Mouse (Mus musculus) stomach, embryonic 15.5 days (tissue): ENCODE measurements around the gene Golph3l. TPM values are rescaled to one million over a fixed set of nuclear protein-coding genes. Genes with fewer than 3 reads are reported as not detected.

Experiments used
- ATAC-seq: fragments of 200-750 bp; cut with Nextera tagmentation; 2 replicates; pipeline ENCODE4 v1.8.0; 2017; ENCODE audit warnings: low read depth, moderate number of reproducible peaks, moderate TSS enrichment; ENCODE audit not compliant: insufficient read depth, low FRiP score
- H3K27ac ChIP-seq: fragments of 300-500 bp; sonication (generic); 2 replicates; pipeline ENCODE4 v1.5.1; 2015; ENCODE audit warnings: mild to moderate bottlenecking, inconsistent platforms
- H3K27me3 ChIP-seq: fragments of 300-500 bp; sonication (generic); replicated peaks from 2 replicates; pipeline ENCODE4 v1.6.1; 2015; ENCODE audit warnings: inconsistent platforms
- H3K36me3 ChIP-seq: fragments of 300-500 bp; sonication (generic); 2 replicates; pipeline ENCODE4 v1.6.1; 2015; ENCODE audit warnings: inconsistent platforms
- H3K4me1 ChIP-seq: fragments of 300-500 bp; sonication (generic); 2 replicates; pipeline ENCODE4 v1.6.1; 2015; ENCODE audit warnings: inconsistent platforms
- H3K4me2 ChIP-seq: fragments of 300-500 bp; sonication (generic); 2 replicates; pipeline ENCODE4 v1.6.1; 2015; ENCODE audit warnings: mild to moderate bottlenecking, inconsistent platforms
- H3K4me3 ChIP-seq: fragments of 300-500 bp; sonication (generic); replicated peaks from 2 replicates; pipeline ENCODE4 v1.5.1; 2015; ENCODE audit warnings: inconsistent platforms
- H3K9ac ChIP-seq: fragments of 300-500 bp; sonication (generic); 2 replicates; pipeline ENCODE4 v1.6.1; 2015; ENCODE audit warnings: inconsistent platforms
- H3K9me3 ChIP-seq: fragments of 300-500 bp; sonication (generic); 2 replicates; pipeline ENCODE4 v1.6.1; 2016; ENCODE audit warnings: inconsistent platforms
- WGBS: fragments of 180-500 bp; shearing (Covaris S2); methylation state at CpG from one replicate; pipeline ENCODE4 v1.1.7; 2015; 5-methylcytosine and 5-hydroxymethylcytosine counted together
- polyA plus RNA-seq: library from polyadenylated mRNA; unstranded; fragments of >200 nt; fragmentation: Nextera tagmentation; extraction: Ambion mirVana; gene quantifications from 2 replicates; pipeline ENCODE4 v1.2.1, GENCODE M21; 2015

The Golph3l gene
- polyA plus RNA-seq, 1 experiment from 2014 or later: 36.5 TPM

DNA sequence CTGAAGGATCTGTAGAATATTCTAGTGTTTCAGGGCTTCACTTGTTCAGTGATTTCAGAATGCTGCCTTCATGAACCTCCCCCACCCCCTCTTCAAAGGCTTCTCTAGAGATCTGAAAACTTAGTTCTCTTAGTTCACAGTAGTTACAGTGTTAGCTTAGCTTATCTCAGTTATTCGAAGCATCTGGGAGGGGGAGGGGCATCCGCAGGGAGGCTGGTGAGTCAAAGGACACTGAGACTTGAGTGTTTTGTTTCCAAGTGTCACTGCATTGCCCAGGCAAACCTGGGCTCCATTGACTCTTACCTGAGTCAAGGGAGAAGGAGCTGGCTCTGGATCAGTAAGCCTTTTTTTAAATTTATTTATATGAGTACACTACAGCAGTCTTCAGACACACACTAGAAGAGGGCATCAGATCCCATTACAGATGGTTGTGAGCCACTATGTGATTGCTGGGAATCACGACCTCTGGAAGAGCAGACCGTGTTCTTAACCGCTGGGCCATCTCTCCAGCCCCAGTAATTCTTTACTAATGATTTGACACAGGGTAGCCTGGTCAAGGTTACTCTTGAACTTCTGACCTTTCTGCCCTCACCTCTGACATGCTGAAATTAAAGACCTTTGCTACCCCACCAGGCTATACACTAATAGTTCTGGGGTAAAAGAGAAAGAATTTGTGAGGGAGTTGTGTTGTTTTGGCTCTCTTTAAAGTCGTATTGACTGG is 77.5 kb downstream of the Golph3l start:
- Histone ChIP-seq H3K4me3 (no peak overlapping the region), H3K36me3 (0 out of 2 replicates have a peak, but pooled peaks cover 10% of the 10 kb centered on the region)
- ATAC-seq: peak; percentile 67

GRCm38 (mm10) chr3:95667521-95667920 is 78.8 kb downstream of the Golph3l start:
- Histone ChIP-seq H3K9me3 (no peaks in the 10 kb centered on the region), H3K4me3 (no peak overlapping the region), H3K4me2 (peak overlapping the region; percentile 29), H3K9ac (peak overlapping the region; percentile 16; the same call in 1 of the 2 replicates), H3K27ac (peak overlapping the region; percentile 89), H3K36me3 (0 out of 2 replicates have a peak, but pooled peaks cover 10% of the 10 kb centered on the region), H3K4me1 (peaks cover 58% of the 10 kb centered on the region), H3K27me3 (no peaks in the 10 kb centered on the region)
- WGBS: 21% methylated on average over 4 of the region's 4 CpGs
- ATAC-seq: peak; percentile 6; the same call in 1 of the 2 replicates

More for the DNA sequence above, 77.5 kb downstream of the Golph3l start:
- Histone ChIP-seq H3K4me2 (no peak overlapping the region), H3K4me1 (peaks cover 46% of the 10 kb centered on the region), H3K9ac (no peak overlapping the region), H3K27ac (peak overlapping the region; percentile 89), H3K27me3 (no peaks in the 10 kb centered on the region), H3K9me3 (no peaks in the 10 kb centered on the region)
- 18% methylated on average over 6 of the region's 6 CpGs for WGBS

DNA sequence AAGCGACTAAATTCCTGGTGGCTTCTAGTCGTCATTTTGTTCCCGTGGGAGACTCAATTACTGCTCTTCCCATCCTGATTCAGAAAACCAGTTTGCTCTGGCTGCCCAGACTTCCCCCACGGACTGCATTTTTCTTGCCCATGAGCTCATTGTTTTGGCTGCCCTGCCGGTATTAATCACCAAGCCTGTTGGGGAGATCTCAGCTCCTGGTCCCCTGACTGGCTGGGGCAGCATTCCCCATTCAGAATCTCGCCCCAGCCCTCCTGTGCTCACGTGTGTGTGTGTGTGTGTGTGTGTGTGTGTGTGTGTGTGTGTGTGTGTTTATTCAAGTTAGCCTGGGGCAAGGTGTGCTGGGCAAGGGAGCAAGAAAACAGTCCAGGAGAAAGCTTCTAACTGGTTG is 79.3 kb downstream of the Golph3l start:
- Histone ChIP-seq H3K9me3 (no peaks in the 10 kb centered on the region), H3K9ac (peak overlapping the region; percentile 16; the same call in 1 of the 2 replicates), H3K36me3 (0 out of 2 replicates have a peak, but pooled peaks cover 8% of the 10 kb centered on the region), H3K27ac (peak overlapping the region; percentile 89), H3K4me1 (peaks cover 58% of the 10 kb centered on the region), H3K4me2 (peak overlapping the region; percentile 29), H3K27me3 (no peaks in the 10 kb centered on the region), H3K4me3 (no peak overlapping the region)
- WGBS: 11% methylated on average over 7 of the region's 7 CpGs
- peak; percentile 73 for ATAC-seq

Other genes starting within 250 kb of the Golph3l start
- gene Setdb1, start 231.7 kb upstream of the Golph3l start, polyA plus RNA-seq: 29.9 and 34.1 TPM in 2 replicates
- gene 4930558C23Rik, start 186.1 kb upstream of the Golph3l start, polyA plus RNA-seq: not detected in 2 replicates
- gene Arnt, start 154.5 kb upstream of the Golph3l start, polyA plus RNA-seq: 38.6 and 42.4 TPM in 2 replicates
- 11.7 and 12.2 TPM in 2 replicates for gene Ctsk, start 89.7 kb upstream of the Golph3l start, polyA plus RNA-seq
- gene Ctss, start 62.1 kb upstream of the Golph3l start, polyA plus RNA-seq: 32.5 and 33.6 TPM in 2 replicates
- gene Hormad1, start 29.3 kb upstream of the Golph3l start, polyA plus RNA-seq: not detected in 2 replicates
- 65.6 and 71.0 TPM in 2 replicates for gene Ensa, start 36.1 kb downstream of the Golph3l start, polyA plus RNA-seq
- 54.1 and 57.7 TPM in 2 replicates for gene Mcl1, start 69.9 kb downstream of the Golph3l start, polyA plus RNA-seq
- gene Adamtsl4, start 99.0 kb downstream of the Golph3l start, polyA plus RNA-seq: 3.8 and 7.3 TPM in 2 replicates
- 18.5 and 42.6 TPM in 2 replicates for gene Ecm1, start 150.6 kb downstream of the Golph3l start, polyA plus RNA-seq
- 46.4 and 50.2 TPM in 2 replicates for gene Tars2, start 171.3 kb downstream of the Golph3l start, polyA plus RNA-seq
- gene Rprd2, start 229.9 kb downstream of the Golph3l start, polyA plus RNA-seq: 20.5 TPM in 2 replicates